Mouse (Mus musculus) spleen, adult 18-20 months (tissue): ENCODE data around the gene Galnt18.

ENCODE experiments used
- DNase-seq, 2 experiments: peaks; one replicate each; pipeline ENCODE4 v3.0.0; 2022; ENCODE audit warnings: mixed read lengths in 2 of 2

Gene Galnt18

DNA sequence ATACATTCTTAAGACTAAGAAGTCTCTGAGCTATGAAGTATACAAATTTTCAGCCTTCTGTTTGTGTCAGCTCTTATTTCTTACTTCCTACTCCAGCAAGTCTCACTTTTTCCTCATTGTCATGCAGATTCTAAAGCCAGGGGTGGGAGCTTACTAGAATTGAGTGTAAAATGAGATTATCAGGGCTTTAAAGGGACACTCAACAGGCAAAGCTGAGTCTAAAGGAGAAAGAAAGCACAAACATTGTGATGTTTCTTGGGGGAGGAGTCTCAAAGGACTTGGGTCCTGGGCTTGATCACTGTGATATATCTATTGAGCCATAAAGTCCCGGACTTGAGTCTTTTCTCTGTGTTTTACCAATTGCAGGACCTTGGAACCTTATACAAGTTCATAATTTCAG lies 234.2 kb downstream of the Galnt18 start:
- DNase-seq: no peak

DNA sequence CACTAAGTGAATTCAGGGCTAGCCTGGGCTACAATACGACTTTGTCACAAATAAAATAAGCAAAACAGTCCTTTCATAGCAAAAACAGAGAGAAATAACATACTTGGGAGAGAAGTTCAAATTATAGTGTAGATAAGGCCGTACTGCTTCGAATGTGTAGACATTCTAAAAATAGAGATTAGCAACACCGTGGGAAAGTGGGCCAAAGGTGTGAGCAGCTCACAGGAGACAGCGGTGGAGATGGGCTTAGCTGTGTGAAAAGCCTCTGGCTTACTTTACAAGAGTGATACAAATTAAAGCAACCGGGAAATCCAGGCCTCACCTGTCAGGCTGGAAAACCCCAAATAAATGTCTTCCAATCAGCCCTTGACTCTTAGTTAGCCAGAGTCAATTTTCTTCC lies 241.8 kb downstream of the Galnt18 start:
- DNase-seq: no peak

DNA sequence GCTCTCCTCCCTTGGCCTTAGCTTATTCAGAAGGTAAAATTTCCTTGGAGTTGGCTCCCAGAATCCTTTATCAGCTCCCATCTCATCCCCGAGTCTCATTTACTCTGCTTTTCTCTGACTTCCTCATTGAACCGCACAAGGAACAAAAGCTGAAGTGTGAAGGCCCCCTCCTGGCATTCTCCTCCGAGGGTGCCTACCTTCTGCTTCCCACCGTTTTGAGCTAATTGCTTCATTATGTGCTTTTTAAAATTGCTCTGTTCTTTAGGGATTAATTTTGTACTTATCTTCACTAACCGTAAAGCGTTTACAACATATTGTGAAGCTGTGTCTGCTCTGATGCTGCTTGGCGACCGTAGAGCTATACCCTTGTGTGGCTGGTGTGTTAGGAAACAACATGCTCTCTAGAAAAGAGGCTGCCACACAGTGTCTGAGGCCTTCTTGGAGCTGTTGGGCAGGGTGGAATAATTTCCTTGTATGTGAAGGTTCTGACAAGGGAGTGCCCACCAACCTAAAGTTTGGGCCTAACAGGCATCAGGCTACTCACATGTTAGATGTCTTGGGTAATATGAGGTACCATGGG lies 244.9 kb downstream of the Galnt18 start:
- DNase-seq: no peak

DNA sequence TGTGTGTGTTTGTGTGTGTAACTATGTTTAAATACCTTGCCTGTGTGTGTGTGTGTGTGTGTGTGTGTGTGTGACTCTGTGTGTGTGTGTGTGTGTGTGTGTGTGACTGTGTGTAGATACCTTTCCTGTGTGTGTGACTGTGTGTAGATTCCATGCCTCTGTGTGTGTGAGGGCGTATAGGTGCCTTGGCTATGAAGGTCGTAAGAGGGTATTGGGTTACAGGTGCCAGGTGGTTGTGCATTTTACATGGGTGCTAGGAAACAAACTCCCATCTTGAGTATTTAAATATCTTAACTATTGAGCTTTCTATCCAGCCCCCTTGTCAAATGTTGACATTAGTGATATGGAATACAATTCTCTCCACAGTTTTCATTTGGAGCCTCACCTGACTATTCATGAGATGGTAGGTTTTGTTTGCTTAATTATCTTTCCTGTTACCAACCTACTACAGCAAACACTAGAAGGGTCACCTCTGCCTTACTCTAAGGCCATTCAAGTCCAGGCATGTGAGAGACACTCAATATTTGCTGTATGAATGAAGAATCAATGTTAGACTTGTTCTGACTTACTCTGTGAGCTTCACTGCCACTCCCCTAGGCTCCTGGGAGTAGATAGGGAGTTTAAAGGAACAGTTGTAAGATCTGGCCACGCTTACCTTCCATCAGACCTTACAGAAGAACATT lies 250.7 kb downstream of the Galnt18 start:
- DNase-seq: no peak

DNA sequence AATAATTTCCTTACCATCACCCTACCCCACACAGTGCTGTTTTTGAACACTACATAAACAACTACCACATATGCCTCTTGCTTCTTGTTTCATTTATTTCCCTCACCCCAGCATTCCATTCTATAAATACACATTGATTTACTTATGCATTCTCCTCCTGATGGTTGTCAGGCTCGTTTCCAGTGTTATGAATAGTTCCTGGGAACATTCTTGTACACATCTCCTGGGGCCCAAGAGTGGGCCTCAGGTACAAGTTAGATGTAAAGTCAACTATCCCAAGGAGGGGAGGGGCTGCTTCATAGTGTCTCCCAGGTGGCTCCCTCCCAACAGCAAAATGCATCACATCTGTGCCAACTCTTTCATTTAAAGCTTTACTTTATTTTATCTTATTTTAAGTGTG lies 251.3 kb downstream of the Galnt18 start:
- DNase-seq: no peak

DNA sequence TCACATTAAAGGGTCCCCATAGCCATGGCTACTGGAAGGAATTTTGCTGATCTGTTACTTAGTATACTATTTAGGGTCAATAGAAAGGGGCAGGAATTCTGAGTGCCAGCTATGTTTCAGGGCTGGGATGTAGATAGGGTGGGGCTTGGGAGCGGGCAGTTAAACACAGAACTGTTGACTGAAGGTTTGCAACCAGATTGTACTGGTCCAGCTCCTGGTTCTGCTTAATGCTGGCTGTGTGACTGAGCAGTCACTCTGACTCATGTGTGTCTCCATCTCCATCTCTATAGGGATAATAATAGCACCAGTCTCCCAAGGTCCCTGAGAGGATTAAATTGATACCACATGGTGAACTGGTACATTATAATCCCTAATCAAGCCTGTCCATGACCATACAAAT lies 258.9 kb downstream of the Galnt18 start:
- no peak for DNase-seq

DNA sequence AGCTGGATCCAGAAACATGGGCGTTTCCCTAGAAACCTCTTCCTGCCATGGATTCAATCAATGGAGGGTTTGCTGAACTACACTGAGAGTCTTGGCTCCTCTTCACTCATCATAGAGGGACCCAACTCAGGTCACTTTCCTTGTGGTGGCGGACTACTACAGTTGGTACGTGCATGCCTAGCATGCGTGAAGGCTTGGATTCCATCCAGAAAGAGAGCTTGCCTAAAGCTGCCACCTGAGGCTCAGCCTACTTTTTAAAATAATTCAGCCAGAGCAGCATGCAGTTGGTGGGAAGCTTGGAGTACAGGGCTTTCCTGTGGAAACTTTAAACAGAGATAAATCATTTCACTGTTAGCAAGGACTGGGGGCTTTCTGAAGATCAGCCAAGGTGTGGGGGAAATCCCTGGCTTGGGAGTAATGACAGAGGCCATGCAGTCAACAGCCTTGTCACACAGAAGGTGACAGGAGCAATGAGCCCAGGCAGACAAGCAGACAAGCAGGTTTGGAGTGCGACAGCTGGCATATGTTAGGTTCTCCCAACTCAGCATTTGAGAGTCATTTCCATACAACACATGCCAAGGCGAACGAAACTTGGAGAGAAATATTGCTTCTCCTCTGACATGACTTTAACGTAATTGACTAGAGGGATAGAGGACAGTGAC lies 261.1 kb downstream of the Galnt18 start:
- no peak for DNase-seq

DNA sequence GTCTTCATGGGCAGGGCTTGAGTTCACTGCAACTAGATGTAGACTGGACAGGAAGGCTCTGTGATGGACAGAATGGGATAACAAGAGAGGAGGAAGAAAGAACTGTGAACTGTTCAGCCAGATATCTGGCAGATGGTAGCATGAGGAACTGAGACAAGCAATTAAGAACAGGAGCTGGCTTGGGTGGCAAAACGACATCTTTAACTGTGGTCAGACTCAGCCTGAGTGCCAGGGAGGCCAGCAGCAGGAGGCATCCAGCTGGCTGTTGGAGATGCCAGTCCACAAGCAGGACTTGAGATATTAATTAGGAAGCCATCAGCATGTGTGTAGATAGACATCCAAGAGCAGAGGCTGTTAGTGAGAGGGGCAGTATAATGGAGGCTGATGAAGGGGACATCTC lies 262.9 kb downstream of the Galnt18 start:
- no peak for DNase-seq

DNA sequence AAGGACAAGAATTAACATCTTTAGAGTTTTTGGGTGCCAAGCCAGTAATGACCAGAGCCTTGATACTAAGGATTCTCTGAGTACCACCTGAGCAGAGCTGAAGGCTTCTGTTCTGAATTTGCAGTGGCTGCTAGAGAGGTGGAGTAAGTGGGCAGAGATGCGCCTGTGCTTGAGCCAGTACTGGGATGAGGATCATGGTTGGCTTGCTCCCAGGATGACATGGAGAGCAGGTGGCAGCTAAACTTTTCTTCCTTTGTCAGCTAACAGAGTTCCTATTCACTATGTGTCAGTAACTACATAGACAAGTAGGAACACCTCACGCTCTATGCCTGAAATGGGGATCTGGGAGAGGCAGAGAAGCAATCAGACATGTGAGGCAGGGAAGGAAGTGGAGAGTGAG lies 264.3 kb downstream of the Galnt18 start:
- no peak for DNase-seq

DNA sequence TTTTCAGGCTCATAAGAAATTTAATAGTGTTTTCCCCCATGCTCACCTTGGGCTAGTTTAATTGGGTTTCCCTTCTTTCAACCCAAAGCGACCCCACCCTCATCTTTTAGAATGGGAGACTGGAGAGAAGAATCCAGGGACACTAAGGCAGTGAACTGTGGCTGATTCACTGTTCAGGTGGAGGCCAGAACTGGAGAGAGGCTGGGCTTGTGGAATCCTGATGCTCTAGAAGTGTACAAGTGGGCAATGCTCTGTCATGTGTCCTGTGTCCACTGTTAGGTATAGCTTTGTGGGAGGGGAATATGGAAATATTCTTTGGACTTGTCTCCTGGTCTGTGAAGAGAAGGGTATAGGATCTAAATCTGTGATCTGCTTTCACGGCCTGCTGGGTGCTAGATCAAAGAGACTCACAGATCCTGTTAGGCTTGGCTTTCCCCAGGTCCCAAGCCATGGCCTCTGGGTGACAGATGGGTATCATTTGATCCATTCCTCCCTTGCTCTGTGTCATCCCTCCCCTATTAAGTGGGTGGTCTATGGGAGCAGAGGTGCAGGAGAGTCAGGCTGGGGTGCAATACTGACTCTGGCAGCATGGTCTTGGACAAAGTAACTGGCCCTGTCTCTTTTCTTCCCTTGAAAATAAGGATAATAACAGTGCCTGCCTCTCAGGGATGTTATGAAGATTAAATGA lies 270.5 kb downstream of the Galnt18 start:
- no peak for DNase-seq

DNA sequence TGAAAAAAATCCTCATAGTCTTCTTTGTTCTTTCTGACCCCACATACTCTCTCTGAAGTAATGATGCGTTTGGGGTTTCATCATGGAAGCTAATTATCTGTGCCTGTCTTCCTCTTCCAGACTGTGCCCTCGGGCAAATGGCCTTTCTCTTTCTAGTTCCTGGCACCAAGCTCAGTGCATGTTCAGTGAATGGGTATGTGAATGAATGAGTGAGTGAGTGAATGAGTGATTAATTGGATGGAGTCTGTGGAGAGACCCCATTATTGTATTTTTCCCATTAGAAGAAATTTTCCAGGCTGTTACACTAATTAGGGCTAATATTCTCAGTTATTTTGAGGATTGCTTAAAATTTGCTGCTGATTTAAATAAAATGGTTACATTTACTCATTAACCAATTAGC lies 279.2 kb downstream of the Galnt18 start:
- DNase-seq: no peak

DNA sequence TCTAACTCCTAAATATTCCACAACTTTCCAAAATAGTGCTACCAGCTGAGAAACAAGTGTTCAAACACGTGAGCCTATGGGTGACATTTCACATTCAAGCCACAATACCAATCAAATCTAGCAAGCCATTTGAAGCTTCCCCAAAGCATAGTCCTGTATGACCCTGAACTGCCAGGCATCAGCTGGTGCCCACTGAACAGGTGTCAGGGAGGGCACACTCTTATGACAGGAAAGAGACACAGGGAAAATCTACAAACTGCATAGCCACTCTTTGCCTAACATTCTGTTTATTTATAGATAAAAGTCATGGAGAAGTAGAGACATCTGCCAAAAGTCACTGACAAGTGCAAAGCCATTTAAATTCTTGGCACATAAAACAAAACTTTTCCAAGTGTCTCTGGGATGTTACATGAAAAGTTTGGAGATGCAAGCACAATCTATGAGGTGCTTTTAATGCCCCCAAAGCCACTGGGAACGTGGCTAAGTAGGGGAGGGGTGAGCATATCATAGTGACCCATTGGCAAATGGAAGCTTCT lies 280.5 kb downstream of the Galnt18 start:
- no peak for DNase-seq

DNA sequence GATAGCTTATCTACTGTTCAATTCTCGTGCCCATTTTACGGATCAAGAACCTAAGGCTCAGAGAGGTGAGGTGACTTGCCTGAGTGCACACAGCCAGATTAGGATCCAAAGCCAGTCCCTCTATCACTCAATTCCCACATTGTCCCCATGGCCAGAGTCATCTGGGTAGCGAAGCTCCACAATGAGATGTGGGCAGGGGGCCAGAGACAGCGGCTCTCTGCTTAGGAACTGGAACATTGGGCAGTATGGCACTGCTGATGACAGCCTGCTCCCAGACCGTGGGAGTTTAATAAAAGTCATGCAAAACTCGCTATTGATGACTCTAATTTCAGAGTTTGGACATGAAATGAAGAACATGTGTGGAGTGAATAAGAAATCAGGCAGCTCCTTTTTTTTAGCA lies 282.6 kb downstream of the Galnt18 start:
- no peak for DNase-seq

DNA sequence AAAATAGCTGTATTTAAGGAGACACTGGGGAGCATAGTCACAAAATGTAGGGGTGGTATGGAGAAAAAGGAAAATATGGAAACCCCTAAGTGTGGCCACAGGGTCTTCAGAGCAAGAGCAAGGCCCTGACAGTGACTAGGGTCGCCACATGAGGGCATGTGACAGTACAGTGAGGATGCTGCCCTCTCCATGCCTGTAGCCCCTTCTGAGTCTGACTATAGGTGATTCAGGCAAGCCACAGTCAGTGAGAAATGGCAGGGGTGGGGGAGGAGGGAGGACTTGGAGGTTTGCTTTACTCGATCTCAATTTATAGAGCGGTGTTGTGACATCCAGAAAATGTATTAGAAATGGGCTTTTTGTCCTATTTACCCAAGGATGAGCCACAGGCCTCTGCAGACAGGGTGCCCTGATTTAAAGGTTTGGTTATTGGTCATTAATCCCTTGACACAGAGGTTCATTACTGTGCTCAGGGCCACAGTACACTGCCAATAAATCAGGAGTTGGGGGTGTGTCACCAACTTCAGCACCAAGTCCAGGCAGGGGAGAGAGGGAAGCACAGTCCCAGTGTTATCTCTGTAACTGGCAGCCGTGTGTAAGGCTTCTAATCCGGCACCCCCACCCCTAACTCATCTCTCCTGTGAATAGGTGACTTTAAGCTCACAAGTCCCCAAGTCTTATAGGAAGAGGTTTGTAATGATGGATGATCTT lies 287.4 kb downstream of the Galnt18 start:
- no peak for DNase-seq

DNA sequence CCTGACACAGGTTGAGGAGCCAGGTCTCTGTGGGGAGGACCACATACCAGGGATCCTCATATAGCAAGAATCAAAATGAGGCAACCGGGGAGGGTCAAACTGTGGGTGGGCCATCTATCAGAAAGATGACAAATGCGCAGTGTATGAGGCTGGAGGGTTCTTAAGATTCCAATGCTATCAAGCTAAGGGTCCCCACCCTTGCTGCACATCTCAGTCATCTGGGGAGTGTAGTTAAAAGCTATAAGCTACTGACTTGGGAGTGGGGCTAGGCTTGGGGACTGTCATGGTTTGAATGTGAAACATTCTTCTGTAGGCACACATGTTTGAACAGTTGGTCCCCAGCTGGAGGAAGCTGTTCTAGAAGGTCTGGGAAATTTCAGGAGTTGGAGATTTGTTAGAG lies 288.2 kb downstream of the Galnt18 start:
- no peak for DNase-seq

DNA sequence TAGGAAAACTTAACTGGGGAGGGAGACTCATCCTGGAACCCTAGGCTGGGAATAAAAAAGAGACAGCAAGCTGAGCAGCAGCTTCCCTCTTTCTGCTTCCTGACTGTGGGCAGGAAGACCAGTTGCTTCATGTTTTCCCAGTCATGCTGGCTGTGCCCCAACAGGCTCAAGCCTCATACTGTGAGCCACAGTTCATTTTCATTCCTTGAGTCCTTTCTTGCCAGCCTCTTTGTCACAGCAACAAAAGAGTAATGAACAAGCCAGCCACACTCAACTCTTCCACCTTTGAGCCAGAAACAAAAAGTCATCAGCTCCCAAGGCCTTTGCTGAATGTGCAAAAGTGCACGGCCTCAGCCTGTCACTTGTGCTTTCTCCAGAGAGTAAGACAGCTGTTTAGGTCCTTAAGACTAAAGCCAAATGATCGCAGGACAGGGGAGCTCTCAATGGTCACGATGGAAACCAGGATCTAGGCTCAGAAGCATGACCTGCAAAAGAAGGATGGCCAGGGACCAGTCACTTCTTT lies 292.9 kb downstream of the Galnt18 start:
- no peak for DNase-seq

DNA sequence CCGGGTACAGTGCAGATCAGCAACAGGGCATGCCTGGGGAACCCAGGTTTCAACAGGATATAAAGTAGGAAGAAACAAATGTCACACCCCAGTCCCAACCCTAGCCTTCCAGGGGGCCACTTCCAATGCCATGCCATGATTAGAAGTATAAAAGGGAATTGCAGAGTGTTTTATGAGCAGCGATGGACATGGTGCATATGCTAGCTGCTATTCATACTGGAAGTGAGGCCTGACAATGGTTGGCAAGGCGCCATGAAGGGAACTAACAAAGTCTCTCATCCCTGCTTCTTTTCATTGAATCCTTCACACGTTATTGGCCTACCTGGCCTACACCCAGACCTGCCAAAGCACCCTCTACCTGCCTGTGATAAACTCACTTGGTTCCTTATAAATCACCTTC lies 295.9 kb downstream of the Galnt18 start:
- no peak for DNase-seq

DNA sequence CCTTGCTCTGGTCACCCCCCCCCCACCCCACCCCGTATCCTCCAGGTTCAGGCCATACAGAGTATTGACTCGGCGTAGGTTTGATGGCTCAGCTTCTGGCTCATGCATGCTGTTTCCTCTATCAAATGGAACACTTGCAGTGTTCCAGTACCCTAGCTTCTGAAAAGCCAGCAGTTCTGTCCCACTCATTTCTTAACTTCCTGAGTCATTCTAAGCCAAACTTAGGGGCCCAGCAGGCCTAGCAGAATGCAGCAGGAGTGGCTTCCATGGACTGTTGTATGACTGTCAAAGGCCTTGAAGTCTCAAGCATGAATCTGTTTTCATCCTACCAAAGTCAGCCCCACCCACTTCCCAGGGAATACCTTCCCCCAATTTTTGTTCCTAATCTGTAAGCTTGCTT lies 296.5 kb downstream of the Galnt18 start:
- no peak for DNase-seq

DNA sequence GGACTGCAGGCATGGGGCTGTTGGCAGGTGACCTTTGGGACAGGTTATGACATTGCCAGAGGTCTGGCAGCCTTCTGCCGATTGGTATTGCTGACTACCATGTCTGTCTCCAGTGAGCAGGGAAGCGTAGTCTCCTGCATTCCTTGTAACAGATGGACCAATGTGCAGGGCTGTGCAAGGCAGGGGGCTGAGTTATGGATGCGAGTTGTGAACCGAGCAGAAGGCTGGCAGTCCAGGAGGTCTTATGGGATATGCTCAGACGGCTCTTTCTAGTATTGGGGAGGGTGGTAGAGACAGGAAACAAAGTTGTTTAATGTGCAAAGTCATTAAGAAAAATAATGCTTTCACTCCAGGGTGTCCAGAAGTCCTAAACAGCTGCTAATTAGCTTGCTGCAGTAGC lies 312.1 kb downstream of the Galnt18 start:
- DNase-seq: no peak

DNA sequence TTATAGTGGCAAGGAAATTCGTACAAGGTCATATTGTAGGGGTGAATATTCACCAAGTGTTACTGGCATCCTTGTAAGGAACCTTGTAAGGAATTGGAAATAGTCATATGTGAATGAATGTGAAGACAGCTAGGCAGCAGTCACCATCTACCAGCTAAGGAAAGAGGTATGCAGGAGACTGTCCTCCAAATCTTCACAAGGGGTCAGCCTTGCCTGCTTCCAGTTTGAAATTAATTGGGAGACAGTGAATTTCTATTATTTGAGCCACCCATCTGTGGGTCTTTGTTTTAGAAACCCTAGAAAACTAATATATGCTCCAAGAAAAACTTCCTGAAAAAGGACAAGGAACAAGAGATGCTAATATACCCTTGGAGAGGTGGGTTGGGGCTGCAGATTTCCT lies 313.1 kb downstream of the Galnt18 start:
- no peak for DNase-seq

DNA sequence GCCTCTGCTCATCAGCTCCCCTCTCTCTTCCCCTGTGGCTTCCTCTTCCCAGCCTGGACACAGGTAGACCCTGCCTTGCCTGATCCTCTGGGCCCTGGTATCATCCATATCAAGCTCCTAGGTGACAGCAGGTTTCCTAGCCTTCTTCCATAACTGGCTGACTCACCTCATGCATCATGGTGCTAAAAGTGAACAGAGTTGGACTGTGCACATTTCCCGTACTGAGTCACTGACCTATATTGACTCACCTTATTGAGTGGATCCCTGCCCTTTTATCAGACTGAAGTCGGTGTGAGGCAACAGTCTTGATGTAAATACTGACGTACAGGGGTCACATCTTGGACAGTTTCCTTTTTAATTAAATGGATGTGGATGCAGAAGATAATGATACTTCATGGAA lies 313.7 kb downstream of the Galnt18 start:
- DNase-seq: no peak

DNA sequence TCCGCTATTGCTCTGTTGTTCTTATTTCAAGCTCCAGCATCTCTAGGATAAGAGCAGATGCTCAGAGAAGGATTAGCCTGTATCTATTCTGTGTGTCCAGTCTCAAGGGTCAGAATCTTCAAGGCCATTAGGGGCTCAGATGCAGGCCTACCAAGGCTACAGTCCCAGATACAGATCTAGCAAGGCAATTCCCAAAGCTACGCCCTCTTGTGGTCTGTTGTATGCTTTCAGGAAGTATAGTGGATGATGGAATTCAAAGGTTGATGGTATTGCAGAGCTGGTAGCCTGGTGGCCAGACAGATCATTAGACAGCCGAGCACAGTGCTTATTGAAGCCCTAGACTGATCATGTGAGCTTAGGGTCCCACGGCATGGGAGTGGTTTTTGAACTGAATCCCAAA lies 320.1 kb downstream of the Galnt18 start:
- DNase-seq: no peak

DNA sequence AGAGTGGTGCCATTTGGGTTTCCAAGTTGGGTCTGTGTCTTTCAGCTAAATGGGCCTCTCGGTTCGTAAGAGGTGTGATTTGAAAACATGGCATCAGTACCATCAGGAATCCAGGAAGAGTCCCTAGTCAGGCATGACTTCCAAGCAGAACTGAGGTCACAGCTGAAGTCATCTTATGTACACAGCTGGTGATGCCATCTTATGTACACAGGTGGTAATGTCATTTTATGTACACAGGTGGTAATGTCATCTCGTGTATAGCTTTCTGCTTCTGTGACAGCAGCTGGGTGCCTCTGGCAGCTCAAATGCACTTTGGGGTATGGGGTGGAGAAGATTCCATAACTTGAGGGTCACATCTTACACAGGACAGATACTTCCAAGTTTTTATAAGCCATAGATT lies 323.8 kb downstream of the Galnt18 start:
- no peak for DNase-seq
